Mouse (Mus musculus) G1E (cell line): ENCODE data around the gene Ankrd60. TPM values are rescaled to one million over a fixed set of nuclear protein-coding genes. Genes with fewer than 3 reads are reported as not detected.

Experiments
- ATAC-seq: 2 replicates; pipeline ENCODE4 v1.8.0; 2016; ENCODE audit warnings: mild to moderate bottlenecking; ENCODE audit not compliant: insufficient number of reproducible peaks, poor library complexity, low FRiP score, severe bottlenecking; ENCODE audit errors: extremely low read depth
- DNase-seq: peaks from one replicate; pipeline ENCODE4 v3.0.0; 2012; ENCODE audit warnings: low spot score
- H3K27me3 ChIP-seq: 2 replicates; pipeline ENCODE4 v1.6.1; 2012; ENCODE audit warnings: mild to moderate bottlenecking, low read length, inconsistent platforms; ENCODE audit not compliant: insufficient read depth
- H3K36me3 ChIP-seq: replicated peaks from 2 replicates; pipeline ENCODE3; 2012; ENCODE audit warnings: mild to moderate bottlenecking, inconsistent platforms
- H3K4me1 ChIP-seq: 2 replicates; pipeline ENCODE4 v1.6.1; 2012; ENCODE audit warnings: low read depth, low read length, inconsistent platforms, mixed read lengths; ENCODE audit not compliant: insufficient read depth
- H3K4me3 ChIP-seq: 2 replicates; pipeline ENCODE4 v1.5.1; 2012; ENCODE audit warnings: low read depth, mild to moderate bottlenecking, inconsistent platforms, low read length, moderate library complexity, mixed read lengths
- H3K9me3 ChIP-seq: replicated peaks from 2 replicates; pipeline ENCODE4 v1.6.1; 2012; ENCODE audit warnings: inconsistent platforms
- CTCF ChIP-seq: IDR thresholded peaks from 2 replicates; pipeline ENCODE4 v1.5.1; 2012; ENCODE audit warnings: low read depth, low read length, inconsistent platforms, mixed read lengths
- GATA1 ChIP-seq: IDR thresholded peaks from 2 replicates; pipeline ENCODE4 v1.6.1; 2012; ENCODE audit warnings: borderline replicate concordance, low read length, inconsistent platforms, mixed read lengths
- GATA2 ChIP-seq: IDR thresholded peaks from 2 replicates; pipeline ENCODE4 v1.6.1; 2012; ENCODE audit warnings: low read depth, low read length, inconsistent platforms, borderline replicate concordance
- POLR2AphosphoS5 ChIP-seq: IDR thresholded peaks from 2 replicates; pipeline ENCODE4 v1.6.1; 2012; ENCODE audit warnings: low read depth, low read length, inconsistent platforms; ENCODE audit not compliant: insufficient replicate concordance
- TAL1 ChIP-seq: conservative IDR thresholded peaks from 2 replicates; pipeline ENCODE4 v1.6.1; 2012; ENCODE audit warnings: low read depth, low read length, inconsistent platforms, mixed read lengths
- polyA plus RNA-seq: library from polyadenylated mRNA; stranded (reverse); fragments of >175 nt; gene quantifications from 2 replicates; pipeline ENCODE4 v1.2.3, GENCODE M21; 2012
- total RNA-seq, 2 experiments: library from RNA; stranded (forward) in 1 of 2; stranded (reverse) in 1 of 2; fragments of 200-1000 nt in 1 of 2; fragments of >200 nt in 1 of 2; fragmentation: Nextera tagmentation in 1 of 2; gene quantifications; 2 replicates each; pipeline ENCODE4 v1.2.3; 2014 to 2017

Ankrd60 gene
- total and polyA plus RNA-seq, 3 experiments, result not detected

DNA sequence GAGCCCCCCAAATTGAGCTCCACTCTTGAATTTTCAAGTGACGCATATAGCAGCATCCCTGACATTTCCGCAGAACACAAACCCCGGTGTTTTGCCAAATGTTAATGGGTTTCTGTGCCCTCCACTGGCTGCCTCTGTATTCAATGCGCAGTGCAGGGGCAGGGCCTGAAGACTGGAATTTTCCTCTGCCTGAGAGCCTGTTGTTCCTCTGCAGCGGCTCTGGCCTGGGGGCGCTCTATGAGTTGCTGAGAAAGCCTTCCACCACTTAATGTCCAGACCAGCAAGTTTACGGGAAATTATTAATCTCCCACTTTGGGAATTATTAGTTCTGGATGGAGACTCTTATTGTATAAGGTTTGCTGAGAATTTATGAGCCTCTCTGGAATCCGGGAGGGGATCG, 14.0 kb downstream of the Ankrd60 start:
- H3K36me3 ChIP-seq, result no peaks in the 10 kb centered on the region
- no peak overlapping the region for H3K4me3 ChIP-seq
- H3K27me3 ChIP-seq, result no peaks in the 10 kb centered on the region
- ATAC-seq (no peak), DNase-seq (no peak)
- no peaks in the 10 kb centered on the region for H3K4me1 ChIP-seq
- H3K9me3 ChIP-seq, result peaks cover 79% of the 10 kb centered on the region
- no peak for TF ChIP-seq CTCF
- TF ChIP-seq POLR2AphosphoS5, result no peak
- no peak for TF ChIP-seq GATA1
- TF ChIP-seq TAL1, result no peak
- no peak for TF ChIP-seq GATA2

DNA sequence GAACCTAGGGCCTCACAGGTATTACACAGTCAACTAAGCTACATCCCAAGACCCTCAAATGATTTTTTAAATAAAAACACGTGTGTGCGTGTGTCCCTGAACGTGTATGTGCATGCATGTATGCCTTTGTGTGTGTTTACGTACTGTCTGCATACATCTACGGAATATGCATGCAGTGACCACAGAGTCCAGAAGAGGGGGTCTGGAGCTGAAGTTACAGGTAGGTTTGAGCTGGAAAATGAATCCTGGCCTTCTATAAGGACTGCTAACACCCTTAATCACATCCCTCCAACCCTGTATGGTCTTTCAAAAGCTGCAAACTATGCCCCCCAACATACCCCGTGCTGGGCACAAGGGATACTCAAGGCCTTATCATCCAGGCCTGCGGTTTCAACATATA, 14.8 kb downstream of the Ankrd60 start:
- Histone ChIP-seq H3K4me3 (no peak overlapping the region), H3K36me3 (no peaks in the 10 kb centered on the region), H3K9me3 (peaks cover 77% of the 10 kb centered on the region), H3K4me1 (no peaks in the 10 kb centered on the region), H3K27me3 (no peaks in the 10 kb centered on the region)
- TF ChIP-seq GATA2 (no peak), POLR2AphosphoS5 (no peak), TAL1 (no peak), CTCF (no peak), GATA1 (no peak)
- no peak for ATAC-seq
- no peak for DNase-seq

DNA sequence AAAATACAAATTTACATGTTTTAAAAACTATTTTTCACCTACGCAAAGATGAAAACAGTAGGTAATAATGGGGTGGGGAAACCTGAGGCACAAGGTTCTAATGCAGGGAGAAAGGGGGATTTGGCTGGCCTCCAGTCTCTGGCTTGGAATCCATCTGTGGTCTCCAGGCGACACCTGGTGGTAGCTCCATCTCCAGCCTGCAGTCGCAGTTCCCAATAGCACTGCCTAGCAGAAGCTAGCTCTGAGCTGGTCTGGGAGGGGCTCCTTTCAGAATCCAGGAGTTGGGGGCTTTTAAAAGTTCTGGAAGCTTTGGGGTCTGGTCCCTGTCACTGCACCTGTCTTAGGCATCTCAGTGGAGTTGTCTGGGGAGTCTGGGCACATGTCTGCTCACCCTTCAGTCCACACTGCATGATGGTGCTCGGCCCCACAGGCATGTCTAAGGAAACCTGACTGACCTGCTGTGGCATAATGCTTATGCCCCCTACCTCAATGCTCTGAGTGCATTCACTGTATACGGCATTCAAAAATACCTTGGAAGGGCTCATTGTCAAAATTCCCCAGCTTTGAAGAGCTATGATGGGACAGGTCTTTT, 16.2 kb downstream of the Ankrd60 start:
- H3K9me3 ChIP-seq, result peaks cover 72% of the 10 kb centered on the region

DNA sequence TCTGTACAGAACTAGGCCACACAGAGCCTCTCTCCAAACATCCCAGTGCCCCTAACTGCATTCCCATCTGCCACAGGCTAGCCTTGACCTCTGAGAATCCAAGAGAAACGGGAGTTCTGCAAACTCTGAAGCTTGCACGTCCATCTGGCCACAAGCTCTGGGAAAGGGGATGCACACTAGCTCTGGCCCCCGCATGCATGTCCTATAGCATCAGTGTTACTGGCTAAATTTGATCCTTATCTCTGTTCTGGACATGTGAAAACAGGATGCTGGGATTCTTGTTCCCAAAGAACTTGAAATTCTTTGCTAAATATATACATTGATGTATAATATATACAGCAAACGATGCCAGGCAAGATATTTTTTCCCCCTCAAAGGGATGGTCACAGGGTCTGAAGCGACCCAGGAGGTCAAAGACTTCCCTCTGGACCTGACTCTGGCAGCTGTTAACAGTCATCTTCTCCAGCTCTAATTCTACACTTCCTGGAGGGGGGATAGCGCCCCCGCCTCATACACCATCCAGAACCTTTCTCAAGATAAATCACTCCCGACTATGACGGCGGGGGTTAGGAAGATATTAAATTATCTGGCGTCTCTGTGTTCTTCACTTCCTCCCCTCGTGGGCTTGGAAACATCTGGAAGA, 19.3 kb downstream of the Ankrd60 start:
- no peak for DNase-seq
- Histone ChIP-seq H3K36me3 (no peaks in the 10 kb centered on the region), H3K9me3 (peaks cover 69% of the 10 kb centered on the region), H3K27me3 (no peaks in the 10 kb centered on the region), H3K4me3 (no peak overlapping the region), H3K4me1 (no peaks in the 10 kb centered on the region)
- TF ChIP-seq POLR2AphosphoS5 (no peak), CTCF (no peak), GATA1 (no peak), GATA2 (no peak), TAL1 (no peak)
- no peak for ATAC-seq

More for the DNA sequence above, 16.2 kb downstream of the Ankrd60 start:
- no peak for DNase-seq
- H3K4me3 ChIP-seq, result no peak overlapping the region
- H3K36me3 ChIP-seq, result no peaks in the 10 kb centered on the region
- H3K27me3 ChIP-seq, result no peaks in the 10 kb centered on the region
- H3K4me1 ChIP-seq, result no peaks in the 10 kb centered on the region
- TF ChIP-seq GATA1 (no peak), TAL1 (no peak), CTCF (no peak), GATA2 (no peak), POLR2AphosphoS5 (no peak)
- ATAC-seq, result no peak

DNA sequence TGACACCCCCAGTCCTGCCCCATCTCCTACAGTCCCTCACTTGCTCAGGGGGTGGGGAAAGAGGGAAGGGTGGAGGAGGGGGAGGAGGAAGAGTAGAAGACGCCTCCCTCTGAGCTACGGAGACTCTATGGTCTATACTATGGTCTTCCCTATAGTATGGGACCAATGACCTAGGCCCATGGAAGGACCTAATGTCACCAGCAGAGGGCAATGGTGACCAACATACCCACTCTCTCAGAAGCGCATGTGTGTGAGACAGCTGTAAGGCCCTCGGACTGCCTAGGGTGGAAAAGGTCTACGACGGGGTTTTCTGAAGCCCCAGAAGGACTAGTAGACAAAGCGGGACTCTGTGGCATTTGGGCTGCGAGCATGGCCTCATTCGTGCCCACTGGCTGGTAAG, 24.3 kb downstream of the Ankrd60 start:
- Histone ChIP-seq H3K9me3 (peaks cover 78% of the 10 kb centered on the region), H3K36me3 (no peaks in the 10 kb centered on the region), H3K27me3 (no peaks in the 10 kb centered on the region), H3K4me1 (no peaks in the 10 kb centered on the region), H3K4me3 (no peak overlapping the region)
- ATAC-seq, result no peak
- no peak for TF ChIP-seq GATA2
- TF ChIP-seq POLR2AphosphoS5, result no peak
- no peak for TF ChIP-seq CTCF
- TF ChIP-seq GATA1, result no peak
- TF ChIP-seq TAL1, result no peak
- DNase-seq, result no peak

DNA sequence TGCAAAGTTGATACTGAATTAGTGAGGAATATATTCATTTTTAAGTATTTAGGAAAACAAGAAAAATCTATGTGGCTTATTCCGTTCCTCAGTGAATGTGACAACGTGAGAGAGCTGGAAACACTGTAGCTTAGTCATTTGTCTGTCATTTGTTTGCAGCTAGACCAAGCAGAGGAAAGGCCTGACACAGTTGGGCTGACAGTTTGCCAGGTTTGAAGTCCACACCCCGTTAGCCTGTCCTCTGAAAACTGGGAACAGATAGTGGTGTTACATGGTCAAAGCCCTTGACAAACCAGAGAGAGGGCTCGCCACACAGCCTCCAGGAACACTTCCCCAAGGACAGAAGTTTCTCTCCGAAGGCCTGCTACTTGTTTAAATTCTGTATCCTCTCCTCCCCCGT, 27.5 kb downstream of the Ankrd60 start:
- Histone ChIP-seq H3K36me3 (no peaks in the 10 kb centered on the region), H3K27me3 (no peaks in the 10 kb centered on the region), H3K4me1 (no peaks in the 10 kb centered on the region), H3K4me3 (no peak overlapping the region), H3K9me3 (peaks cover 84% of the 10 kb centered on the region)
- TF ChIP-seq GATA1, result no peak
- no peak for TF ChIP-seq POLR2AphosphoS5
- TF ChIP-seq CTCF, result no peak
- TF ChIP-seq TAL1, result no peak
- no peak for TF ChIP-seq GATA2
- DNase-seq (no peak), ATAC-seq (no peak)
